ENCODE assay signal across 13 mouse cellular contexts in genomic region chr9:72197331-72197732, GRCm38 (mm10).
DNase-seq lines count a peak whose midpoint lies in the region; ATAC-seq lines count a peak whose summit lies in the region.
"Had no signal": no experiment of that assay in that cellular context is flagged by ENCODE, and none has a peak within 500 bp of the region (broad histone marks: within the 10 kb centered on the region; RNA-seq: fewer than 3 reads in every experiment).

No protein-coding gene starts in this region.

- peak overlapping the region; percentile 9; the same call in 1 of the 2 replicates for H3K4me2 ChIP-seq in heart, embryonic 13.5 days
- no peak overlapping the region for H3K4me2 ChIP-seq in intestine, embryonic 15.5 days (replicated peaks)
- H3K4me2 ChIP-seq: lung, embryonic 14.5 days had no signal

- peaks cover 11% of the 10 kb centered on the region for H3K4me1 ChIP-seq in heart, embryonic 13.5 days
- no peaks in the 10 kb centered on the region for H3K4me1 ChIP-seq in intestine, embryonic 15.5 days (replicated peaks)
- H3K4me1 ChIP-seq: megakaryocyte, embryonic 14.5 days had no signal

- no peaks in the 10 kb centered on the region for H3K36me3 ChIP-seq in heart, embryonic 13.5 days
- H3K36me3 ChIP-seq in intestine, embryonic 15.5 days, result no peaks in the 10 kb centered on the region

- H3K27me3 ChIP-seq in heart, embryonic 13.5 days (replicated peaks), result no peaks in the 10 kb centered on the region
- H3K27me3 ChIP-seq in intestine, embryonic 15.5 days (replicated peaks), result no peaks in the 10 kb centered on the region

- WGBS in heart, embryonic 13.5 days, result 54% methylated on average over 11 of the region's 11 CpGs
- 82% methylated on average over 11 of the region's 11 CpGs for WGBS in intestine, embryonic 15.5 days

- no peak overlapping the region for H3K9ac ChIP-seq in heart, embryonic 13.5 days
- H3K9ac ChIP-seq in intestine, embryonic 15.5 days, result no peak overlapping the region
- H3K9ac ChIP-seq: lung, embryonic 14.5 days had no signal

- no peak for ATAC-seq in heart, embryonic 13.5 days (ENCODE audit: extremely low read depth, insufficient number of reproducible peaks, low FRiP score, low TSS enrichment)
- no peak for ATAC-seq in intestine, embryonic 15.5 days
- ATAC-seq in erythroblast, adult 5-6 weeks (replicated peaks; ENCODE audit: low FRiP score, poor library complexity, severe bottlenecking), result no peak
- ATAC-seq: intestine, postnatal 0 days had no signal

- no peak overlapping the region for H3K4me3 ChIP-seq in heart, embryonic 13.5 days
- no peak overlapping the region for H3K4me3 ChIP-seq in intestine, embryonic 15.5 days (replicated peaks)
- H3K4me3 ChIP-seq: megakaryocyte, embryonic 14.5 days had no signal

- intact Hi-C loops in heart, postnatal 36 days (cut with DNase I), result loop anchor here (10.0 kb wide), 1 partner anchor 553 kb away; no protein-coding TSS in a partner anchor

- no peak overlapping the region for H3K27ac ChIP-seq in heart, embryonic 13.5 days (replicated peaks)
- no peak overlapping the region for H3K27ac ChIP-seq in intestine, embryonic 15.5 days

- peak; percentile 41 to 58 for DNase-seq in heart, adult 18-20 months
- no peak for DNase-seq in heart, postnatal 36 days
- DNase-seq in right cerebral cortex, adult 2 months (ENCODE audit: low spot score in 2 of 2), result peak; percentile 44 to 50
- DNase-seq in right cerebral cortex, postnatal 4 days, result no peak
- no peak for DNase-seq in urinary bladder, adult 2 months (ENCODE audit: low spot score)
- DNase-seq: cerebellum, adult 2 months; kidney, postnatal 25 days had no signal

- peaks cover 3% of the 10 kb centered on the region; the same call in 1 of the 2 replicates for H3K9me3 ChIP-seq in heart, embryonic 13.5 days
- H3K9me3 ChIP-seq in intestine, embryonic 15.5 days, result no peaks in the 10 kb centered on the region

Comparison
In these comparisons a context has a peak if more than half of its experiments do, and no peak if none do; other contexts are left out.
1. DNase-seq: peak in heart, adult 18-20 months (2 of 2) and right cerebral cortex, adult 2 months (2 of 2); none in heart, postnatal 36 days (0 of 2), right cerebral cortex, postnatal 4 days (single experiment) and urinary bladder, adult 2 months (single experiment).